Mouse (Mus musculus) liver, adult 2 months (tissue): ENCODE data around the gene Ap4e1. TPM values are rescaled to one million over a fixed set of nuclear protein-coding genes. Genes with fewer than 3 reads are reported as not detected.

Source experiments
- DNase-seq: peaks from one replicate; pipeline ENCODE4 v3.0.0-alpha.2; 2011; ENCODE audit warnings: low read depth, low spot score; ENCODE audit errors: extremely low read depth
- H3K27ac ChIP-seq: fragments of 200-500 bp; replicated peaks from 2 replicates; pipeline ENCODE4 v1.5.1; 2012; ENCODE audit warnings: low read depth, mild to moderate bottlenecking, control low read depth, inconsistent platforms, low read length; ENCODE audit not compliant: insufficient read depth
- H3K27me3 ChIP-seq: fragments of 200-500 bp; 2 replicates; pipeline ENCODE4 v1.6.1; 2012; ENCODE audit warnings: mild to moderate bottlenecking, moderate library complexity, low read length, inconsistent platforms; ENCODE audit not compliant: control insufficient read depth, insufficient read depth
- H3K36me3 ChIP-seq: fragments of 200-500 bp; 2 replicates; pipeline ENCODE4 v1.6.1; 2012; ENCODE audit warnings: low read length, inconsistent platforms; ENCODE audit not compliant: control insufficient read depth, insufficient read depth
- H3K4me1 ChIP-seq: fragments of 200-500 bp; 2 replicates; pipeline ENCODE4 v1.6.1; 2011; ENCODE audit warnings: low read length; ENCODE audit not compliant: control insufficient read depth, insufficient read depth
- H3K4me3 ChIP-seq: fragments of 200-500 bp; 2 replicates; pipeline ENCODE4 v1.5.1; 2011; ENCODE audit warnings: low read depth, mild to moderate bottlenecking, control low read depth, low read length, moderate library complexity; ENCODE audit not compliant: insufficient read depth
- H3K79me2 ChIP-seq: fragments of 200-500 bp; 2 replicates; pipeline ENCODE4 v1.6.1; 2012; ENCODE audit warnings: inconsistent platforms, mild to moderate bottlenecking, low read length, moderate library complexity; ENCODE audit not compliant: control insufficient read depth, insufficient read depth
- H3K9ac ChIP-seq: fragments of 200-500 bp; 2 replicates; pipeline ENCODE4 v1.6.1; 2012; ENCODE audit warnings: low read depth, mild to moderate bottlenecking, control low read depth, inconsistent platforms, low read length
- CTCF ChIP-seq: fragments of 200-500 bp; IDR thresholded peaks from 2 replicates; pipeline ENCODE4 v1.5.1; 2011; ENCODE audit warnings: low read depth, low read length, control low read depth
- POLR2A ChIP-seq: fragments of 200-500 bp; IDR thresholded peaks from 2 replicates; pipeline ENCODE4 v1.6.1; 2011; ENCODE audit warnings: low read length, control low read depth; ENCODE audit not compliant: insufficient read depth; ENCODE audit errors: extremely low read depth
- WGBS: fragments of 180-500 bp; shearing (Covaris S2); methylation state at CpG from one replicate; pipeline ENCODE4 v1.1.7; 2018; 5-methylcytosine and 5-hydroxymethylcytosine counted together
- polyA plus RNA-seq: library from polyadenylated mRNA; depleted of rRNA; stranded (reverse); fragments of >200 nt; gene quantifications from 2 replicates; pipeline ENCODE4 v1.2.3, GENCODE M21; 2012; rRNA removed
- total RNA-seq: library from RNA; depleted of rRNA; stranded (reverse); fragments of >200 nt; gene quantifications from 2 replicates; pipeline ENCODE4 v1.2.3, GENCODE M21; 2014; rRNA removed

The Ap4e1 gene
- total RNA-seq (6.0 and 6.3 TPM in 2 replicates), polyA plus RNA-seq (0.87 and 1.3 TPM in 2 replicates)

GRCm38 (mm10) chr2:127008469-127008998 lies at the start of gene Ap4e1:
Gene Ap4e1 (plus strand): TSS chr2:127008717.
- TF ChIP-seq POLR2A (0 out of 2 replicates have a peak, but pooled peaks have one; percentile 54), CTCF (peak; percentile 90)
- no peak within 1 kb of the TSS; the same call in 1 of the 2 replicates for H3K27ac ChIP-seq

GRCm38 (mm10) chr2:126961696-126962095 lies 46.8 kb upstream of the Ap4e1 start:
- H3K79me2 ChIP-seq = no peaks in the 10 kb centered on the region
- H3K9ac ChIP-seq = no peak overlapping the region
- TF ChIP-seq POLR2A (no peak), CTCF (no peak)
- H3K4me1 ChIP-seq = peaks cover 5% of the 10 kb centered on the region; the same call in 1 of the 2 replicates
- H3K27me3 ChIP-seq = no peaks in the 10 kb centered on the region
- 50% methylated on average over 2 of the region's 2 CpGs for WGBS
- DNase-seq = peak; percentile 59
- H3K36me3 ChIP-seq = no peaks in the 10 kb centered on the region
- no peak overlapping the region for H3K27ac ChIP-seq
- no peak overlapping the region for H3K4me3 ChIP-seq

More at GRCm38 (mm10) chr2:127008469-127008998, at the start of gene Ap4e1:
- H3K27me3 ChIP-seq = no peaks in the 10 kb centered on the region
- DNase-seq = peak; percentile 86
- WGBS = 1% methylated on average over 40 of the region's 40 CpGs
- H3K36me3 ChIP-seq = peaks cover 6% of the 10 kb centered on the region; the same call in 1 of the 2 replicates
- H3K79me2 ChIP-seq = no peaks in the 10 kb centered on the region
- H3K9ac ChIP-seq = peak within 1 kb of the TSS; percentile 93
- H3K4me3 ChIP-seq = peak within 1 kb of the TSS; percentile 99
- H3K4me1 ChIP-seq = peaks cover 4% of the 10 kb centered on the region; the same call in 1 of the 2 replicates

- peak; percentile 33 for DNase-seq
- no peak overlapping the region for H3K27ac ChIP-seq
- no peaks in the 10 kb centered on the region for H3K79me2 ChIP-seq
- no peak overlapping the region for H3K4me3 ChIP-seq
- no peaks in the 10 kb centered on the region for H3K27me3 ChIP-seq
- no peaks in the 10 kb centered on the region for H3K4me1 ChIP-seq
- no peak overlapping the region for H3K9ac ChIP-seq
- H3K36me3 ChIP-seq = no peaks in the 10 kb centered on the region
- WGBS = 41% methylated on average over 6 of the region's 6 CpGs
- no peak for TF ChIP-seq CTCF
- no peak for TF ChIP-seq POLR2A
Measured at GRCm38 (mm10) chr2:126977428-126977827, 31.1 kb upstream of the Ap4e1 start.

- H3K27ac ChIP-seq = no peak overlapping the region
- no peak for TF ChIP-seq CTCF
- TF ChIP-seq POLR2A = no peak
Measured at GRCm38 (mm10) chr2:126983221-126983620, 25.3 kb upstream of the Ap4e1 start.

GRCm38 (mm10) chr2:126989919-126990318 lies 18.6 kb upstream of the Ap4e1 start:
- H3K9ac ChIP-seq = no peak overlapping the region
- no peak overlapping the region for H3K27ac ChIP-seq
- TF ChIP-seq CTCF (no peak), POLR2A (no peak)
- DNase-seq = no peak
- WGBS = 93% methylated on average over 6 of the region's 6 CpGs
- no peaks in the 10 kb centered on the region for H3K27me3 ChIP-seq
- no peak overlapping the region for H3K4me3 ChIP-seq
- no peaks in the 10 kb centered on the region for H3K4me1 ChIP-seq
- no peaks in the 10 kb centered on the region for H3K79me2 ChIP-seq
- H3K36me3 ChIP-seq = no peaks in the 10 kb centered on the region

More at GRCm38 (mm10) chr2:126983221-126983620, 25.3 kb upstream of the Ap4e1 start:
- no peak overlapping the region for H3K4me3 ChIP-seq
- no peak for DNase-seq
- H3K79me2 ChIP-seq = no peaks in the 10 kb centered on the region
- WGBS = 83% methylated on average over 4 of the region's 4 CpGs
- H3K27me3 ChIP-seq = no peaks in the 10 kb centered on the region
- H3K9ac ChIP-seq = no peak overlapping the region
- H3K4me1 ChIP-seq = no peaks in the 10 kb centered on the region
- no peaks in the 10 kb centered on the region for H3K36me3 ChIP-seq

- TF ChIP-seq POLR2A (no peak), CTCF (no peak)
- Histone ChIP-seq H3K27me3 (no peaks in the 10 kb centered on the region), H3K79me2 (no peaks in the 10 kb centered on the region), H3K36me3 (no peaks in the 10 kb centered on the region), H3K27ac (no peak overlapping the region), H3K9ac (no peak overlapping the region), H3K4me3 (no peak overlapping the region), H3K4me1 (peaks cover 2% of the 10 kb centered on the region; the same call in 1 of the 2 replicates)
- 79% methylated on average over 12 of the region's 12 CpGs for WGBS
- no peak for DNase-seq
Measured at GRCm38 (mm10) chr2:126992742-126993141, 15.8 kb upstream of the Ap4e1 start.
